Mouse (Mus musculus) brain, embryonic 14.5 days (tissue): ENCODE results near the gene Grk6.

Experiments used
- CTCF ChIP-seq: fragments of 200-500 bp; IDR thresholded peaks from 2 replicates; pipeline ENCODE4 v1.5.1; 2012; ENCODE audit warnings: inconsistent platforms, mild to moderate bottlenecking, moderate library complexity, borderline replicate concordance; ENCODE audit not compliant: insufficient read depth, insufficient read length; ENCODE audit errors: extremely low read depth
- POLR2A ChIP-seq: fragments of 200-500 bp; IDR thresholded peaks from 2 replicates; pipeline ENCODE4 v1.6.1; 2012; ENCODE audit warnings: mild to moderate bottlenecking, inconsistent platforms, borderline replicate concordance; ENCODE audit not compliant: poor library complexity, insufficient read depth, insufficient read length, severe bottlenecking; ENCODE audit errors: extremely low read depth

GRCm38 (mm10) chr13:55413333-55413732 lies 31.5 kb upstream of the Grk6 start:
- TF ChIP-seq CTCF = no peak
- TF ChIP-seq POLR2A = no peak
